Mouse (Mus musculus) limb, embryonic 12.5 days (tissue): ENCODE results near the gene Ptrh2. TPM values are rescaled to one million over a fixed set of nuclear protein-coding genes. Genes with fewer than 3 reads are reported as not detected.
"Not testable (repeated sequence)": the region's sequence is repeated elsewhere in the genome, so short reads cannot be mapped to it uniquely, and the experiment has no call there.

Experiments
- ATAC-seq: fragments of 200-750 bp; cut with Nextera tagmentation; 2 replicates; pipeline ENCODE4 v1.8.0; 2017; ENCODE audit warnings: low read depth, moderate TSS enrichment; ENCODE audit not compliant: insufficient number of reproducible peaks, insufficient read depth, low FRiP score, low TSS enrichment
- H3K27ac ChIP-seq: fragments of 300-500 bp; sonication (generic); 2 replicates; pipeline ENCODE4 v1.5.1; 2016; ENCODE audit warnings: mild to moderate bottlenecking, moderate library complexity
- H3K27me3 ChIP-seq: fragments of 300-500 bp; sonication (generic); 2 replicates; pipeline ENCODE4 v1.6.1; 2016; ENCODE audit warnings: mild to moderate bottlenecking, moderate library complexity
- H3K36me3 ChIP-seq: fragments of 300-500 bp; sonication (generic); 2 replicates; pipeline ENCODE4 v1.6.1; 2016; ENCODE audit warnings: mild to moderate bottlenecking, moderate library complexity
- H3K4me1 ChIP-seq: fragments of 300-500 bp; sonication (generic); replicated peaks from 2 replicates; pipeline ENCODE4 v1.6.1; 2016
- H3K4me2 ChIP-seq: fragments of 300-500 bp; sonication (generic); 2 replicates; pipeline ENCODE4 v1.6.1; 2016; ENCODE audit warnings: mild to moderate bottlenecking, moderate library complexity
- H3K4me3 ChIP-seq: fragments of 300-500 bp; sonication (generic); replicated peaks from 2 replicates; pipeline ENCODE4 v1.5.1; 2016; ENCODE audit warnings: mild to moderate bottlenecking
- H3K9ac ChIP-seq: fragments of 300-500 bp; sonication (generic); replicated peaks from 2 replicates; pipeline ENCODE4 v1.6.1; 2016; ENCODE audit warnings: mild to moderate bottlenecking, moderate library complexity
- H3K9me3 ChIP-seq: fragments of 300-500 bp; sonication (generic); 2 replicates; pipeline ENCODE4 v1.6.1; 2016; ENCODE audit warnings: mild to moderate bottlenecking, moderate library complexity
- WGBS: fragments of 180-500 bp; shearing (Covaris S2); methylation state at CpG from one replicate; pipeline ENCODE4 v1.1.7; 2016; 5-methylcytosine and 5-hydroxymethylcytosine counted together
- polyA plus RNA-seq: library from polyadenylated mRNA; unstranded; fragments of >200 nt; fragmentation: Nextera tagmentation; extraction: Ambion mirVana; gene quantifications from 2 replicates; pipeline ENCODE4 v1.2.1, GENCODE M21; 2016

Ptrh2 gene
- polyA plus RNA-seq, 1 experiment from 2014 or later = 42.9 TPM

- Histone ChIP-seq H3K27ac (no peak overlapping the region), H3K4me2 (no peak overlapping the region), H3K27me3 (no peaks in the 10 kb centered on the region), H3K4me3 (no peak overlapping the region), H3K9me3 (no peaks in the 10 kb centered on the region), H3K4me1 (no peaks in the 10 kb centered on the region), H3K9ac (no peak overlapping the region), H3K36me3 (peaks cover 50% of the 10 kb centered on the region)
- WGBS = 85% methylated on average over 10 of the region's 10 CpGs
- no peak for ATAC-seq
Measured at GRCm38 (mm10) chr11:86734241-86734939, 50.6 kb downstream of the Ptrh2 start.

- no peak overlapping the region for H3K9ac ChIP-seq
- H3K4me1 ChIP-seq = no peaks in the 10 kb centered on the region
- no peaks in the 10 kb centered on the region for H3K9me3 ChIP-seq
- ATAC-seq = no peak
- 92% methylated on average over 4 of the region's 4 CpGs for WGBS
- H3K4me2 ChIP-seq = no peak overlapping the region
- no peaks in the 10 kb centered on the region for H3K27me3 ChIP-seq
- H3K36me3 ChIP-seq = peaks cover 46% of the 10 kb centered on the region
- H3K4me3 ChIP-seq = no peak overlapping the region
- H3K27ac ChIP-seq = no peak overlapping the region
Measured at GRCm38 (mm10) chr11:86734993-86735392, 51.2 kb downstream of the Ptrh2 start.

- Histone ChIP-seq H3K36me3 (peaks cover 26% of the 10 kb centered on the region; the same call in 1 of the 2 replicates), H3K4me3 (no peak overlapping the region), H3K4me2 (no peak overlapping the region), H3K9me3 (no peaks in the 10 kb centered on the region), H3K27me3 (no peaks in the 10 kb centered on the region), H3K9ac (no peak overlapping the region), H3K4me1 (no peaks in the 10 kb centered on the region), H3K27ac (no peak overlapping the region)
- 65% methylated on average over 8 of the region's 8 CpGs for WGBS
- ATAC-seq = no peak
Measured at GRCm38 (mm10) chr11:86737301-86738000, 53.7 kb downstream of the Ptrh2 start.

GRCm38 (mm10) chr11:86738308-86738707 is 54.5 kb downstream of the Ptrh2 start:
- H3K36me3 ChIP-seq = peaks cover 21% of the 10 kb centered on the region; the same call in 1 of the 2 replicates
- not testable (repeated sequence) for H3K9me3 ChIP-seq, H3K27ac ChIP-seq, H3K4me2 ChIP-seq, H3K4me1 ChIP-seq, H3K9ac ChIP-seq, H3K27me3 ChIP-seq, H3K4me3 ChIP-seq, ATAC-seq
- 92% methylated on average over 1 of the region's 1 CpGs for WGBS

- Histone ChIP-seq H3K4me2 (no peak overlapping the region), H3K27me3 (no peaks in the 10 kb centered on the region), H3K36me3 (peaks cover 19% of the 10 kb centered on the region; the same call in 1 of the 2 replicates), H3K4me3 (no peak overlapping the region), H3K9ac (no peak overlapping the region), H3K4me1 (0 out of 2 replicates have a peak, but pooled peaks cover 1% of the 10 kb centered on the region), H3K27ac (no peak overlapping the region), H3K9me3 (no peaks in the 10 kb centered on the region)
- 67% methylated on average over 1 of the region's 1 CpGs for WGBS
- no peak for ATAC-seq
Measured at GRCm38 (mm10) chr11:86738956-86739355, 55.2 kb downstream of the Ptrh2 start.

- H3K9me3 ChIP-seq = no peaks in the 10 kb centered on the region
Measured at GRCm38 (mm10) chr11:86739470-86739869, 55.7 kb downstream of the Ptrh2 start.

GRCm38 (mm10) chr11:86741505-86741904 is 57.7 kb downstream of the Ptrh2 start:
- Histone ChIP-seq H3K9me3 (no peaks in the 10 kb centered on the region), H3K4me3 (no peak overlapping the region), H3K36me3 (no peaks in the 10 kb centered on the region), H3K4me1 (peaks cover 12% of the 10 kb centered on the region; the same call in 1 of the 2 replicates), H3K27me3 (no peaks in the 10 kb centered on the region), H3K27ac (no peak overlapping the region), H3K9ac (no peak overlapping the region), H3K4me2 (no peak overlapping the region)
- ATAC-seq = no peak
- 96% methylated on average over 5 of the region's 5 CpGs for WGBS

More at GRCm38 (mm10) chr11:86739470-86739869, 55.7 kb downstream of the Ptrh2 start:
- H3K4me1 ChIP-seq = 0 out of 2 replicates have a peak, but pooled peaks cover 3% of the 10 kb centered on the region
- no peak overlapping the region for H3K9ac ChIP-seq
- H3K4me2 ChIP-seq = no peak overlapping the region
- ATAC-seq = no peak
- H3K27ac ChIP-seq = no peak overlapping the region
- WGBS = 91% methylated on average over 2 of the region's 2 CpGs
- H3K4me3 ChIP-seq = no peak overlapping the region
- H3K27me3 ChIP-seq = no peaks in the 10 kb centered on the region
- peaks cover 14% of the 10 kb centered on the region; the same call in 1 of the 2 replicates for H3K36me3 ChIP-seq

Other genes starting within 250 kb of the Ptrh2 start
- gene Rnft1, start 199.3 kb upstream of the Ptrh2 start, polyA plus RNA-seq = 33.3 and 36.9 TPM in 2 replicates
- gene Rps6kb1, start 139.2 kb upstream of the Ptrh2 start, polyA plus RNA-seq = 78.3 and 83.8 TPM in 2 replicates
- gene Tubd1, start 139.0 kb upstream of the Ptrh2 start, polyA plus RNA-seq = 9.8 and 11.5 TPM in 2 replicates
- gene Vmp1, start 149 bp upstream of the Ptrh2 start, polyA plus RNA-seq = 79.8 and 85.1 TPM in 2 replicates
- gene Cltc, start 73.6 kb downstream of the Ptrh2 start, polyA plus RNA-seq = 129 and 137 TPM in 2 replicates
- gene Dhx40, start 123.8 kb downstream of the Ptrh2 start, polyA plus RNA-seq = 36.4 and 39.7 TPM in 2 replicates